In genomic region chr17:85633619-85634018, GRCm38 (mm10) we compare ENCODE assay signal across 9 mouse cellular contexts. TPM values are rescaled to one million over a fixed set of nuclear protein-coding genes. Genes with fewer than 3 reads are reported as not detected.
A peak's percentile ranks its signal among the peaks of the same experiment; 100 is the strongest.
DNase-seq lines count a peak whose midpoint lies in the region; ATAC-seq and TF ChIP-seq lines count a peak whose summit lies in the region.
"Had no signal": no experiment of that assay in that cellular context is flagged by ENCODE, and none has a peak within 500 bp of the region (broad histone marks: within the 10 kb centered on the region; RNA-seq: fewer than 3 reads in every experiment).

No protein-coding gene starts in this region.

- TF ChIP-seq EP300 in lung, postnatal 0 days (IDR thresholded peaks at IDR 0.05) = no peak

- intact Hi-C loops in gastrocnemius, postnatal 36 days (cut with DNase I) = loop anchor here (5.0 kb wide), 2 partner anchors 516 to 796 kb away; no protein-coding TSS in a partner anchor

- peak; percentile 76 for TF ChIP-seq CTCF in lung, postnatal 0 days (IDR thresholded peaks at IDR 0.05)

- H3K27me3 ChIP-seq in lung, postnatal 0 days (replicated peaks; ENCODE audit: insufficient read depth, low read length) = 0 out of 2 replicates have a peak, but pooled peaks cover 13% of the 10 kb centered on the region

- no peak for ATAC-seq in CD4-positive, CD25-positive, alpha-beta regulatory T cell, adult 4 months
- ATAC-seq in lung, postnatal 0 days = no peak

- peak; percentile 73 for DNase-seq in CD4-positive, CD25-positive, alpha-beta regulatory T cell, adult 2 months (ENCODE audit: low read depth, low spot score)
- DNase-seq in ZHBTc4 (ENCODE audit: low read depth, low spot score) = peak; percentile 76
- peak; percentile 87 for DNase-seq in embryo, embryonic 10 days (ENCODE audit: low spot score)
- DNase-seq in gastrocnemius, postnatal 36 days = peak; percentile 67 to 70
- DNase-seq in layer of hippocampus, adult 11-12 months (ENCODE audit: low spot score) = peak; percentile 81
- peak; percentile 81 for DNase-seq in lung, postnatal 0 days (ENCODE audit: low spot score)
- DNase-seq in right cerebral cortex, postnatal 4 days = peak; percentile 93

- no peak overlapping the region for H3K4me3 ChIP-seq in lung, postnatal 0 days (ENCODE audit: low read depth, low read length)
- H3K4me3 ChIP-seq: megakaryocyte, embryonic 14.5 days had no signal

- no peak overlapping the region for H3K27ac ChIP-seq in lung, postnatal 0 days (ENCODE audit: low read length)

- WGBS in lung, postnatal 0 days = 4% methylated on average over 12 of the region's 13 CpGs

- H3K36me3 ChIP-seq in lung, postnatal 0 days (ENCODE audit: insufficient read depth, low read length) = no peaks in the 10 kb centered on the region

- no peak overlapping the region for H3K4me2 ChIP-seq in lung, postnatal 0 days (replicated peaks; ENCODE audit: low read depth, low read length)

- H3K9ac ChIP-seq in lung, postnatal 0 days (replicated peaks; ENCODE audit: low read depth) = no peak overlapping the region

- no peaks in the 10 kb centered on the region for H3K9me3 ChIP-seq in lung, postnatal 0 days (ENCODE audit: low read length)

- H3K4me1 ChIP-seq in lung, postnatal 0 days (ENCODE audit: insufficient read depth, low read depth, low read length) = no peaks in the 10 kb centered on the region

RNA-seq across cellular contexts. Expression of gene Six3, which starts 20.2 kb away (rescaled TPM):
- polyA plus RNA-seq in CD4-positive, CD25-positive, alpha-beta regulatory T cell, adult 4 months (2017; shearing (Covaris generic)) = under 1 TPM in 1 of 2 experiments, not detected in 1; 0.26 TPM
- not detected for total RNA-seq in gastrocnemius, postnatal 36 days (2021)
- not detected in 2 replicates for polyA plus RNA-seq in lung, postnatal 0 days (2015; fragmentation: Nextera tagmentation; extraction: Ambion mirVana)

RNA-seq across cellular contexts. Expression of gene Six2, which starts 54.5 kb away (rescaled TPM):
- polyA plus RNA-seq in CD4-positive, CD25-positive, alpha-beta regulatory T cell, adult 4 months (2017; shearing (Covaris generic)) = not detected
- total RNA-seq in gastrocnemius, postnatal 36 days (2021) = 10 to 100 TPM; 12.3 to 16.3 TPM
- not detected in 2 replicates for polyA plus RNA-seq in lung, postnatal 0 days (2015; fragmentation: Nextera tagmentation; extraction: Ambion mirVana)
